Mouse (Mus musculus): ENCODE results near the gene Hlx.

DNA sequence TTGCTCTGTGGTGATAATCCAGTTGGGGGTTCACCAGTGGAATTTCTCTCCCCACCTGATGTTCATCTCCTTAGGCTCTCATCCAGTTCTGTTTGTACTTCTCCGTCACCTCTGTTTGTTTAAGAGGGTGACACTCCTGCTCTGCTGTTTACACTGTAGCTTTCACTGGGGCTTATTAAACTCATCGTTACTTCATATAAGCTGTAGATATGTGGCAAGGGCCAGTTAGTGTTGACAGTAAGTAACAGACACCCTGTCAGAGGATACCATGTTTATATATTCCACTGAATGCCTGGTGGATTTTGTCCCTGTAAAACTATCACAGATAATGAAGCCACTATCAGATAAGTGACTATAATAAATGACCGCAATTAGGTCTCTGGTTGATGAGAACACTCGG lies 44.9 kb downstream of the Hlx start:
- TF ChIP-seq CTCF (IDR thresholded peaks at IDR 0.05; ENCODE audit: extremely low read depth, insufficient read depth, low read length) (no peak), POLR2A (IDR thresholded peaks at IDR 0.05; ENCODE audit: extremely low read depth, insufficient read depth, low read length) (no peak)
